Mouse (Mus musculus) testis, adult 2 months (tissue): ENCODE results near the gene Inafm2. TPM values are rescaled to one million over a fixed set of nuclear protein-coding genes. Genes with fewer than 3 reads are reported as not detected.

Experiments used
- H3K27ac ChIP-seq: fragments of 200-500 bp; 2 replicates; pipeline ENCODE4 v1.5.1; 2012; ENCODE audit warnings: low read depth, low read length; ENCODE audit not compliant: control insufficient read depth, insufficient read depth
- H3K27me3 ChIP-seq: fragments of 200-500 bp; 2 replicates; pipeline ENCODE4 v1.6.1; 2012; ENCODE audit warnings: mild to moderate bottlenecking, low read length, moderate library complexity; ENCODE audit not compliant: control insufficient read depth, insufficient read depth
- H3K36me3 ChIP-seq: fragments of 200-500 bp; 2 replicates; pipeline ENCODE4 v1.6.1; 2012; ENCODE audit warnings: mild to moderate bottlenecking, low read length; ENCODE audit not compliant: control insufficient read depth, insufficient read depth
- H3K4me1 ChIP-seq: fragments of 200-500 bp; 2 replicates; pipeline ENCODE4 v1.6.1; 2012; ENCODE audit warnings: low read length; ENCODE audit not compliant: control insufficient read depth, insufficient read depth
- H3K4me3 ChIP-seq: fragments of 200-500 bp; 2 replicates; pipeline ENCODE4 v1.5.1; 2012; ENCODE audit warnings: low read depth, mild to moderate bottlenecking, low read length, moderate library complexity, mixed read lengths; ENCODE audit not compliant: control insufficient read depth
- CTCF ChIP-seq: fragments of 200-500 bp; IDR thresholded peaks from 2 replicates; pipeline ENCODE4 v1.5.1; 2012; ENCODE audit warnings: low read depth, mild to moderate bottlenecking, inconsistent platforms, low read length, moderate library complexity; ENCODE audit not compliant: control insufficient read depth, insufficient read depth, insufficient replicate concordance
- POLR2A ChIP-seq: fragments of 200-500 bp; IDR thresholded peaks from 2 replicates; pipeline ENCODE4 v1.6.1; 2012; ENCODE audit warnings: low read depth, mild to moderate bottlenecking, inconsistent platforms, low read length, moderate library complexity; ENCODE audit not compliant: control insufficient read depth
- polyA plus RNA-seq: library from polyadenylated mRNA; depleted of rRNA; stranded (reverse); fragments of >200 nt; gene quantifications from 2 replicates; pipeline ENCODE4 v1.2.3, GENCODE M21; 2012

The Inafm2 gene
- polyA plus RNA-seq, 1 experiment, result 12.6 TPM

- no peak for TF ChIP-seq CTCF
- no peak for TF ChIP-seq POLR2A
- peaks cover 20% of the 10 kb centered on the region for H3K4me1 ChIP-seq
- H3K36me3 ChIP-seq, result no peaks in the 10 kb centered on the region
- no peak overlapping the region for H3K27ac ChIP-seq
- H3K4me3 ChIP-seq, result peak overlapping the region; percentile 79
- no peaks in the 10 kb centered on the region for H3K27me3 ChIP-seq
These were observed 34.5 kb upstream of the Inafm2 start for GRCm38 (mm10) chr2:118711038-118711494.

GRCm38 (mm10) chr2:118713631-118714030 lies 31.9 kb upstream of the Inafm2 start:
- TF ChIP-seq POLR2A (no peak), CTCF (no peak)
- H3K27me3 ChIP-seq, result no peaks in the 10 kb centered on the region
- H3K36me3 ChIP-seq, result no peaks in the 10 kb centered on the region
- H3K4me3 ChIP-seq, result no peak overlapping the region
- peaks cover 20% of the 10 kb centered on the region for H3K4me1 ChIP-seq
- no peak overlapping the region for H3K27ac ChIP-seq

- Histone ChIP-seq H3K36me3 (no peaks in the 10 kb centered on the region), H3K4me3 (no peak overlapping the region), H3K27me3 (no peaks in the 10 kb centered on the region), H3K4me1 (peaks cover 20% of the 10 kb centered on the region), H3K27ac (no peak overlapping the region)
- TF ChIP-seq POLR2A (no peak; the same call in 1 of the 2 replicates), CTCF (no peak)
These were observed 31.3 kb upstream of the Inafm2 start for GRCm38 (mm10) chr2:118714230-118714629.

- no peaks in the 10 kb centered on the region for H3K27me3 ChIP-seq
- TF ChIP-seq POLR2A (no peak), CTCF (no peak)
- H3K36me3 ChIP-seq, result no peaks in the 10 kb centered on the region
- peaks cover 7% of the 10 kb centered on the region for H3K4me1 ChIP-seq
- H3K27ac ChIP-seq, result no peak overlapping the region
- H3K4me3 ChIP-seq, result no peak overlapping the region
These were observed 28.9 kb upstream of the Inafm2 start for GRCm38 (mm10) chr2:118716677-118717076.

GRCm38 (mm10) chr2:118723693-118724486 lies 21.7 kb upstream of the Inafm2 start:
- no peaks in the 10 kb centered on the region for H3K36me3 ChIP-seq
- no peak overlapping the region for H3K4me3 ChIP-seq
- no peak for TF ChIP-seq CTCF
- no peak for TF ChIP-seq POLR2A
- peaks cover 13% of the 10 kb centered on the region for H3K4me1 ChIP-seq
- H3K27me3 ChIP-seq, result no peaks in the 10 kb centered on the region
- H3K27ac ChIP-seq, result no peak overlapping the region

GRCm38 (mm10) chr2:118725511-118725910 lies 20.0 kb upstream of the Inafm2 start:
- Histone ChIP-seq H3K4me3 (no peak overlapping the region), H3K27ac (no peak overlapping the region), H3K36me3 (no peaks in the 10 kb centered on the region), H3K27me3 (no peaks in the 10 kb centered on the region), H3K4me1 (peaks cover 16% of the 10 kb centered on the region)
- TF ChIP-seq CTCF (no peak), POLR2A (no peak)

GRCm38 (mm10) chr2:118726873-118727272 lies 18.7 kb upstream of the Inafm2 start:
- Histone ChIP-seq H3K4me1 (peaks cover 18% of the 10 kb centered on the region), H3K27ac (no peak overlapping the region), H3K27me3 (no peaks in the 10 kb centered on the region), H3K36me3 (no peaks in the 10 kb centered on the region), H3K4me3 (no peak overlapping the region)
- TF ChIP-seq CTCF (no peak), POLR2A (no peak)
